Mouse (Mus musculus) G1E (cell line): ENCODE measurements at regions not wholly inside any gene's neighbourhood (a gene's known extent, or its start where the extent isn't known, plus 50 kb on each side); places are given as distances from the start of the nearest gene placed in this dataset.

Experiments used
- CTCF ChIP-seq: IDR thresholded peaks from 2 replicates; pipeline ENCODE4 v1.5.1; 2012; ENCODE audit warnings: low read depth, low read length, inconsistent platforms, mixed read lengths
- GATA1 ChIP-seq: IDR thresholded peaks from 2 replicates; pipeline ENCODE4 v1.6.1; 2012; ENCODE audit warnings: borderline replicate concordance, low read length, inconsistent platforms, mixed read lengths
- GATA2 ChIP-seq: IDR thresholded peaks from 2 replicates; pipeline ENCODE4 v1.6.1; 2012; ENCODE audit warnings: low read depth, low read length, inconsistent platforms, borderline replicate concordance
- POLR2AphosphoS5 ChIP-seq: IDR thresholded peaks from 2 replicates; pipeline ENCODE4 v1.6.1; 2012; ENCODE audit warnings: low read depth, low read length, inconsistent platforms; ENCODE audit not compliant: insufficient replicate concordance
- TAL1 ChIP-seq: conservative IDR thresholded peaks from 2 replicates; pipeline ENCODE4 v1.6.1; 2012; ENCODE audit warnings: low read depth, low read length, inconsistent platforms, mixed read lengths

DNA sequence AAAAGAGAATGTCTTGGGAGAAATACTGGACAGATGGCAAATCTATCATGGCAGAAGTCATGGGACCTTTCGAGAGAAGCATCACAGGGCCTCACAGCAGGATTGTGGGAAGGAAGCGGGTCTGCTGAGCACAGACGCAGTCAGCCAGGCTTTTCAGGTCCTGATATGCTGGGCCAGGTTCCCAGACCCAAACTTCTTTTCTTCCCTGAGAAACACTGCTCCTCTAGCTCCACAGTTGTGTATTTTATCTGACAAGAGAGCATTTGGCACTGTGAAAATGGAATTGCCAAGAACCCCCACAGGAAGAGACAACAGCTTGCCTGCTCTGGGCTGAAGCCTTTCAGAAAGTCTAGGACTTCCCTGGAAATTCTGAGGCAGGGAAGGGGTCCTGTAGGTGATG is 73.4 kb upstream of the Topaz1 start:
- TF ChIP-seq CTCF (no peak), TAL1 (no peak), GATA1 (no peak), POLR2AphosphoS5 (no peak), GATA2 (no peak)
